Mouse (Mus musculus) monocyte, adult 2 months (primary cell): ENCODE data around the gene Inpp4b.

Experiments
- DNase-seq, 2 experiments: peaks; one replicate each; pipeline ENCODE4 v3.0.0; 2022; ENCODE audit warnings: low spot score in 2 of 2, low read depth in 1 of 2

Gene Inpp4b

DNA sequence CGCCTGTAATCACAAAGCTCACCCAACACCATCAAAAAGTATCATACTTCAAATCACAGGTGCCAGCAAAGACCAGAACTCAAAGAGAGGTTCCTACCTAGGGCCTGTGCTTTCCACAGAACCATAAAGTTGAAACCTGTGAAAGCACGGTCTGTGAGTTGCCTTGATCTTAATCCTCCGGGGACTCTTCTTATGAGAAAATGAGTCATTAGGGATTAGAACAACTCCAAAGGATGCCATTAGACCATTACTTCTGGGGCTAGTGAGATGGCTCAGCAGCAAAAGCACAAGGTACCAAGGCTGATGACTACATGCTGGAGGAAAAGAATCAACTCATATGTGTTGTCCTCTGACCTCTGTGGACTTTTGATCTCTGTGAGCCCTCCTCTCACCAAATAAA is 121.4 kb downstream of the Inpp4b start:
- DNase-seq, result no peak

- DNase-seq, result no peak
These were observed 124.4 kb downstream of the Inpp4b start for GRCm38 (mm10) chr8:81466776-81467175.

GRCm38 (mm10) chr8:81478674-81479073 is 136.3 kb downstream of the Inpp4b start:
- no peak for DNase-seq

- DNase-seq, result no peak
These were observed 141.5 kb downstream of the Inpp4b start for GRCm38 (mm10) chr8:81483834-81484233.

GRCm38 (mm10) chr8:81485626-81486025 is 143.3 kb downstream of the Inpp4b start:
- DNase-seq, result no peak

DNA sequence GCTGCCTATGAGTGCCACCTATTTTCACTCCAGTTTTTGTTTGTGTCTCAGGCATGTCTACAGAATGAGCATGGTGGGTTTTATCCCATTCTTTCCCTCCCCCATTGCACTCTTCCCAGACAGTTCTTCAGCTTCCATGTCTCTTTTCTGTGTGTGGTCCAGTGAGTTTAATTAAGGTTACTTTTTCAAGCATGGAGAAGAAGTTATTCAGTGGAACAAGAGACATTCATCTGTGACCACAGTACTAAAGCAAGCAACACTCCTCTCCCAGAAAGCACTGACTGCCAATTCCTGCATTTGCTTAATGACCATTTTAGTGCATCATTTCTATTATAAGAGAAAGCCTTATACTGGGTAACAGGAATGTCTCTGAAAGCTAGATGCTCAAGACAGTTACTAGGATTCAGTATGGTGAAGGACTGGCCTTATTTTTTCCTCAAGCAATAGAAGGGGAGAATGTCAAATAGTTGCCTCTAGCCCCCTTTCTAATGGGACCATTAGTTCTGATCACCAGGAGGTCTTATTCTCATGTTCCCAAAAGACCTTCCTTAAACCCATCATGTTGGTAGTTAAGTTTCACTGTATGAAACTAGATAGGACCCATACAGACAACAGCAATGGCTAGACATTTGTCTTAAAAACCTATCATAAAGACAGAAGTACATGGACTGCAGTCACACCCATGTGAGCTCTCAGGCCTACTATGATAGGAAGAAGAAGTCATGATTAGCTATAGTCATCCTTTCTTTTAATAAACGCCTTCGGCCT is 147.7 kb downstream of the Inpp4b start:
- no peak for DNase-seq

- DNase-seq, result no peak
These were observed 148.8 kb downstream of the Inpp4b start for GRCm38 (mm10) chr8:81491097-81491705.

- DNase-seq, result no peak
These were observed 149.4 kb downstream of the Inpp4b start for GRCm38 (mm10) chr8:81491706-81492204.

GRCm38 (mm10) chr8:81494823-81495222 is 152.5 kb downstream of the Inpp4b start:
- DNase-seq, result no peak

GRCm38 (mm10) chr8:81497646-81498045 is 155.3 kb downstream of the Inpp4b start:
- DNase-seq, result no peak

- no peak for DNase-seq
These were observed 159.9 kb downstream of the Inpp4b start for GRCm38 (mm10) chr8:81502216-81502615.

DNA sequence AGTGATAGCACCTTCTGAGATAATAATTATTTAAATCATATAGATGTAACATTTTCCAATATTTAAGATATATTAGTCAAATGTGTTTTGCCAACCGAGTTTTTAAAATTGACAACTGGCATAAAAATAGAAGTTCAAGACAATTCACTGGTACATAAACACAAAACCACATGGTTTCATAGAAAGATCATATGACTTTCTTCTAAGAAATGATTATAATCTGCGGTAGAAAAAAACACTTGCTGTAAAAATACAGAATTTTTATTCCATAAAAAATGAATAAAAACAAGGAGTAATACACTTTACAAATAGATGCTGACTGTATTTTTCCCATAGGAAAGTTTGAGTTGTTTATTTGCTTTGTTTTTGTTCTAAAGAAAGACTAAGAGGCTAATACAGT is 160.6 kb downstream of the Inpp4b start:
- no peak for DNase-seq

- no peak for DNase-seq
These were observed 170.5 kb downstream of the Inpp4b start for GRCm38 (mm10) chr8:81512826-81513225.

DNA sequence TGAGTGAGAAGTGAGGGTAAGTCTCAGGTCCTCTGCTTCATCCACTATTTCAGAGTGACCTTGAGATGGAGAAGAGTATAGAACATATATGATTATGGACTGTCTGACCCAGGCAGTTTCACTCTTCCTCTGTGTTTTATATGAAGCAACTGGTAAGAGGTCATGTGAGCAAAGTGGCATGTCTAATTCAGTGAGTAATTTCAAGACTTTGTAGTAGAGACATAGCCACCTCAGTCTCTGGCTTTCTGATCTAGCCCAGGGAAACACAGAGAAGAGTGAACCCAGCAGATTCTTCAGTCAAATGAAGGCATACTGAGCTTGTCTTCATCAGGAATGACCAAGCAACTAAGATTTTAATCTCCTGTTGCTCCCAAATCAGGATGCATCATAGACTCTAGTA is 172.1 kb downstream of the Inpp4b start:
- DNase-seq, result no peak

- DNase-seq, result no peak
These were observed 179.7 kb downstream of the Inpp4b start for GRCm38 (mm10) chr8:81522085-81522484.

GRCm38 (mm10) chr8:81524561-81524960 is 182.2 kb downstream of the Inpp4b start:
- DNase-seq, result no peak

DNA sequence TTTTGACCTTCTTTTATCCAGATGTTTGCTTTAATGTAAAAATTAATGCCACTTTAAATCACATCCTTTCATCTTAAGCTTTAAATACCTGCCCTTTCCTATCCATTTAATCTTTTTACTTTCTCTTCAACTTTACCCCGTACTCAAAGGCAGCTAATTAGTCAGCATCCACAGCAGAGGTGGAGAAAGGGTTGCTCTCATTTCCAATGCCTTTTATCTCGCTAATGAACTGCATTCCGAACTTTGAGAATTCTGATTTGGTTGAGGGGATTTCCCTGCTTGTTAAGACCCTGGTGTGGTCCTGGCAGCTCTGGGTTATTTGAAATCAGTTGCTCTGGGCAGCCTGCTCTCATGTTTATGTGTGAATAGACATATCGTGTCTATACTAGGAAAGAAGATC is 185.3 kb downstream of the Inpp4b start:
- no peak for DNase-seq

DNA sequence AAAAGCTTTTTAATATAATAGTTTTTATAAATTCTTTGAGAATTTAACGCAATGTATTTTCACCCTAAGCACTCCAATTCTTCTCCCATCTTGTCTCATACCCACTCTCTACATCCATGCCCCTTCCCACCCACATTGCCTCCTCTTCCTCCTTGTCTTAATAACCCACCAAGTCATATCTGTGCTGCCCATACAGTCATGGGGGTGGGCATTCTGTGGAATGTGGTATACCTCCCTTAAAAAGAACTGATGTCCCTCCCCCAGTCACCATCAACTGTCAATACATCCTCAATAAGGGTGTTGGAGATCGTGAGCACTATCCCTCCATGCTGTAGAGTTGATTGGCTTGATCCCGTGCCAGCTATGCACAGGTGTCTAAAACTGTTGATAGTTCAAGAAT is 196.0 kb downstream of the Inpp4b start:
- no peak for DNase-seq

DNA sequence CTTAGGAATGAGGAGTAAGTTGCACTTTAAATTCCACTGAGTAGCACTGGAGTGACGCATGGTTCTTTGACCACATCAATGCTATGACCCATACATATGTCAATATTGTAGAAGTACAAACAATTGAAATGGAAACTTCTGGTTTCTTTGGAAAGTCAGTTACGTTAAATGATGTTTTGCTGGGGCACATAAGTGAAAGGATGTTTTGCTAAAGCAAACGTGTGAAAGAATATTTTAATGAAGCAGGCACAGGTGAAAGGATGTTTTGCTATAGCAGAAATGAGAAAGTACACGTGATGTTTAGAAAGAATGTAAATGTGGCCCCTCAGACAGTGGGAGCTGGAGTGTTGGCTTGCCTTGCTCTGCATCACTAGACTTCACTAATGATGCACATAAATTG is 216.2 kb downstream of the Inpp4b start:
- DNase-seq, result no peak

DNA sequence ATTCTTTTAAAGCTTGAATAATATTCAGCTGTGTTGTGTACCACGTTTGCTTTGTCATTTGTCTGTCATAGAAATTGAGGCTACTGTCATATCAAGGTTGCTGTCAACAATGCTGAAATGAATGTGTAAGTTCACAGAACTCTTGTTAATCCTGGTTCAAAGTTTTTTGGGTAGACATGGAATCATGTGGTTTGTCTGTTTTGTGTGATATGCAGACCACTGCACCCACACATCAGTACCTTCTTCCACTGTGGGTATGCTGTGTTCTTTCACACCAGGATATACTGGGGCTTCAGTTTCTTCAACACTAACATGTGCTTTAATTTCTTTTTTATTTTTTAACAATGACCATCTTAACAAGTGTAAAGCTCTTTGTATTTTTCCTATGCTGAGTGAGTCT is 220.0 kb downstream of the Inpp4b start:
- DNase-seq, result no peak

DNA sequence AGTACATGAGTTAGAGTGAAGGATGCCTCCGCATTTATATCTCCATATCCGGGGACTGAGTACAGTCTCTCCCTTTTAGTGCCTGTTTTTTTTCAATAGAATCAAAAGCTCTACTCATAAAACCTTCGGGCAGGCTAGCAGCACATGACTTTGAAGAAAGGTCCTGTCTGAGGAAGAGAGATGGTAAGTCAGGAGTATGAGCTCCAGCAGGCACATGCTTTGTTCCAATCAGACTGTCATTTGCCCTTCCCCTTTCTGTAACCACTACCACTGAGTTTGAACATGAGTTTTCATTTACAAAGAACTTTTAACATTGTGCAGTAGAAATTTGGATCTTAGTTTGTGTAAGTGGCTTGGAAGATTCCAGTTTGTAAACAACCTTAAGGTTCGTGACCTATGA is 223.1 kb downstream of the Inpp4b start:
- no peak for DNase-seq

DNA sequence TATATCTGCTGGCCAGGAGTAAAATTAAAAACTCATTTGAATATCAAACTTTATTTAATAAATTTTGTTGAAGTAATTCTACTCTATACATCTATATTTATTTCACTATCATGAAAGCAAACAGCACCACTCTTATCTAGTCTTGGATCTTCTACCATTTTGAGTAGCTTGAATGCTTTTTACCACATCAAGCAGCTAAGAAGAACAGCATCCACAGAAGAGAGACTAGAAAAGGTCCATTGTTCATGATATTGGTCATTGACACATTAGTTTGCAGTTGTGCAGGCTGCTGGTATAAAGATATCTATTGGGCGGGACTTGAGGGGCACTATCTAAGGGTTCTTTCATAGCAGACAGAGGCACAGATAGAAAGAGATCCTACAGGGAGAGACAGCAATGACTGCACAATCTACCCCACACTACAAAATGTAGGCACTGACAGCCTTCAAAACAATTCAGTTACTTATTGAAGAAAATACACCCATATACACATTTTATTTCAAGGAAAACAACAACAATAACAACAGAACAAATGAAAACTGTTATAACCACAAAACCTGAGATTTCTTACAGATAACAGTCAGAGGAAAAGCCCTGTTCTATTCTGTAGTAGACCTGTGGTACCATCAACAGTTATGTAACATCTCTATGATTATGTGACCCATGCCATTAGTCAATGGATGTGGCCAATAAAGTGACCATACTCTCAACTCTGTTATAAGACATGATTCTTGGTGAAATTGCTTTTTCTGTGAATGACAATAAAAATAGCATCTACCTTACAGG is 230.2 kb downstream of the Inpp4b start:
- DNase-seq, result no peak
